Mouse (Mus musculus) heart, postnatal 10 days (tissue): ENCODE data around the gene Gm45799. TPM values are rescaled to one million over a fixed set of nuclear protein-coding genes. Genes with fewer than 3 reads are reported as not detected.

Experiments
- DNase-seq, 2 experiments: peaks; one replicate each; pipeline ENCODE4 v3.0.0; 2021
- intact Hi-C: fragments of 180-260 bp; cut with DNase I; formaldehyde crosslinking; loops from one replicate; pipeline ENCODE4 v1.15.1; 2025
- total RNA-seq, 2 experiments: library from RNA; stranded (reverse); gene quantifications; 2 replicates each; pipeline ENCODE4 v1.2.3; 2021

Gene Gm45799
- total RNA-seq: 1 to 10 TPM; 1.1 to 3.0 TPM

GRCm38 (mm10) chr7:105640233-105640893, at the start of gene Gm45799, which contains the start of gene Arfip2:
Gene Gm45799 (plus strand): TSS chr7:105640552.
Gene Arfip2 (minus strand): TSS chr7:105640416.
- intact Hi-C loops: loop anchor here (2.0 to 5.0 kb wide), 2 partner anchors 86 to 172 kb away; partner anchors contain the start of genes Mrpl17 and Smpd1
- peak; percentile 98 to 99 for DNase-seq

DNA sequence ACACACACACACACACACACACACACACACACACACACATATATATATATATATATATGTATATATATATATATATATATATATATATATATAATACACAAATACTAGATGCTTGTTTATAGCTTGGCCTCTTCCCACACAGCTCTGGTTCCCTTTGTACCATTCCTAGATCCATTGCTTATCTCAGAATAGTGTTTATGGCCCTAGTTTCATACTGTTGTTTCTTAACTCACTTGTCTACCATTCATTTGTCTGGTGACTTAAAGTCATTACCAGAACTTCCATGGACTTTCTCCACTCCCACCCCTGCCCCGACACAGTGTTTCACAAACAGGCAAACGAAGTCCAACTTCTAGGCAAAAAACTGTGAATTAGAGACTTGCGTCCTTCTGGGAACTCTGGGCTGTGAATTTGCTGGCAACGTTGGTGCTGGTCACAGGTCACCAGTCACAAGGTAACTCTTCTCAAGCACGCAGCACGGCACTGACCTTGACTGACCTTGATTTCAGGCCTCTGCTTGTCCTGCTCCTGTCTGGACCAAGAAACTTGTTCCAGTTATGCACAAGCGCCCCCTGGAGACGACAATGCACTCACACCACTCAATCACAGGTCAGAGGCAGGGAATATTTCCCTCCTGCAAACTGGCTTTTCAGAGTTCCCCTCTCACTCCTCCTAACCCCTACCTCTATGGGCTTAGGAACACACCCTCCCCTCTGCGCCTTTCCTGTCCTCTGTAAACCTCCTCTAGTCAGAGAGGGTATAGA, 37.3 kb upstream of the Gm45799 start:
- intact Hi-C loops: loop anchor here (2.0 to 10.0 kb wide), 2 partner anchors 48 to 82 kb away; partner anchors contain the start of gene Smpd1
- DNase-seq: peak; percentile 77 to 87

DNA sequence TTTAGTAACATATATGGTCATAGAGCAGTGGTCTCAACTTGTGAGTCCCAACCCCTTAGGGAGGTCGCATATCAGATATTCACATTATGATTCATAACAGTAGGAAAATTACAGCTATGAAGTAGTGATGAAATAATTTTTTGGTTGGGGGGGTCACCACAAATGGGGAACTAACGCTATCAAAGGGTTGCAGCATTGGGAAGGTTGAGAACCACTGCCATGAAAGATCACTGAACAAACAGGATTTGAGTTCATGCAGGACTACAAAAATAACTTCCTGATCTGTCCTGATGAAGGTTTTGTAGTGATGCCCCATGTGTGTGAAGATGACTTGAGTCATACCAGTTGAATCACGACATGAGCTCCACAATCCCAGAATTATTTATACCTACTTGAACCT, 31.9 kb upstream of the Gm45799 start:
- DNase-seq: no peak
- intact Hi-C loops: loop anchor here (10.0 kb wide), 1 partner anchor 76 kb away; no protein-coding TSS in a partner anchor

GRCm38 (mm10) chr7:105611767-105612166, 28.6 kb upstream of the Gm45799 start:
- no peak for DNase-seq
- intact Hi-C loops: no loop called here

- DNase-seq: no peak
- intact Hi-C loops: no loop called here
Observed at GRCm38 (mm10) chr7:105614400-105614799, 26.0 kb upstream of the Gm45799 start.

DNA sequence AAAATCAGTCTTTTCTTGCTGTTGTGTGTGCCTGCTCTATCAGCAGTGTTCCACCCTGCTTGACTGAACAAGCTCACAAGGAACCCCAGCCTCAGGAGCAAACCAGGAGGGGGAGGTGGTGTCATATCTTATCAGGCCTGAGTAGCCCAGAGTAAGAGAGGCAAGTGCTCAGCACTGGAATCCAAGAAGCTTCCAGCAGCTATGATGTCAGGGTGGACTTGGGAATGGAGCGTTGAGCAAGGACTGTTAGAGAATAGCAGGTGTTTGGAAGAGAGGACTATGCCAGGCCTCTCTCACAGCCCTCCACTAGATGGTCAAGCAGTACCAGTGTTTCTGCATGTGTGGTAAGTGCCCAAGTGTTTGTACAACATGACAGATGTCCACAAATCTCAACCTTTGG, 24.6 kb upstream of the Gm45799 start:
- intact Hi-C loops: no loop called here
- no peak for DNase-seq

- intact Hi-C loops: no loop called here
- DNase-seq: peak; percentile 28 to 38
Observed at GRCm38 (mm10) chr7:105616561-105616960, 23.8 kb upstream of the Gm45799 start.

GRCm38 (mm10) chr7:105617810-105618209, 22.5 kb upstream of the Gm45799 start:
- intact Hi-C loops: no loop called here
- DNase-seq: no peak

DNA sequence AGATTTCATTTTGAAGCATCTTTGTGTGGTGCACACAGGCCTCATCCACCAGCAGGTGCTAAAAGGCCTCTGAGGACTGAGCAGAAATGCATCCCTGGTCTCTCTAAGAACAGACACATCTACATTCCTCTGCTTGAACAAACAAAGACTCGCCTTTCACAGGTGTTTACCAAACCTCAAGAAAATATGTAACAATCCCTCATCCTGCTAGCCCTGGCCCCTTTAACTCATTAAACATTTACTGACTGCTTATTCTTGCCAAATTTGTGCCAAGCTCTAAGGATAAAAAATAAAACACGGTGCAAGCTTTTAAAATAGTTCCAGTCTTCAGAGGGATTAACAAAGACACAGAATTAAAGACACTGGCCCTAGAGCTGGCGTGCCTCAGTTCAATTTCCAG, 20.7 kb upstream of the Gm45799 start:
- intact Hi-C loops: loop anchor here (10.0 kb wide), 1 partner anchor 215 kb away; the partner anchor contains the start of genes Cnga4 and Fam160a2
- no peak for DNase-seq

DNA sequence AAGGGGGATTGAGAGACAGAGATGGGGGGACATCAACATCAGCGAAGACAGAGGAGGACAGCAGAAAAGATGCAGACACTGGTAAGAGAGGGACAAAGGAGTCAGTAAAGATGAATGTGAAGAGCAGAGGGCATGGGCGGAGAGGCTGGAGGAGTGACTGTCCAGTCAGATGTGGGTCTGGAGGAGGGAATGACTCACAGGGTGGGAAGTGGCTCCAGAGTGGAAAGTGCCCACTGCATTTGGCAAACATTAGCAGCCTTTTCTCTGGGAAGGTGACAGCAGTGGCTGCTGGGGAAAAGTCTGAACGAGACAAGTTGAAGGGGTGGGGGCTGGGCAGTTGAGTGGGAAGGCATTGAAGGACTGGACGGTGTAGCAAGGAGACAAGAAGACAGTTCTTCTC, 19.3 kb upstream of the Gm45799 start:
- intact Hi-C loops: loop anchor here (10.0 kb wide), 1 partner anchor 216 kb away; the partner anchor contains the start of genes Cnga4 and Fam160a2
- no peak for DNase-seq

DNA sequence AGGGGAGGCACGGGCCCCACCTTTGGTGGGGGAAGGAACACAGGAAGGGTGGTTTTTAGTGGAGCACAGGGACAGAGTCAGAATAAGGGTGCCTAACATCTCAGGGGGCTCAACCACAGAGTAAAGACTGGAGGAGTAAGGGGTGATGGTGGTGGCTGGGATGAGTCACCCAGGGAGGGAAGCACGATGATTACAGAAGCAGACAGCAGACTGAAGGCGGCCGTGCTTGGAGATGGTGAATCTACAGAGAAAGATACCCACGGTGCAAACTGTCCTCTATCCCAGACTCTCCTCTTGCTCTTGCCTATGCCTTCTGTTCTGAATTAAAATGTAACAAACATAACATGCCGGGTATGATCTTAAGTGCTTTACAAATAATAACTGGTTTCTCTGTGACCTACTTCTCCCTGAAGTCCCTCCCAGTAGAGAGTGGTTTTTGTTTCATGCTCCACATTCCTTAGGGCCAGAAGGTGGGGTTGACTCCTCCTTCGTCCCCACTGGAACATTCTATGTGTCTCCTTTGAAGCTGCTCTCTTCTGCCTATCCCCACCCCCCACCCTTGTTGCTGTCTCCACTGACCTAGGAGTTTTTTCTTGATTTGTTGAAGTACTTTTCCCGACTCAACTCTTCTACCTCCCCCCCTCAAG, 18.6 kb upstream of the Gm45799 start:
- intact Hi-C loops: loop anchor here (10.0 kb wide), 1 partner anchor 217 kb away; the partner anchor contains the start of genes Cnga4 and Fam160a2
- DNase-seq: no peak

DNA sequence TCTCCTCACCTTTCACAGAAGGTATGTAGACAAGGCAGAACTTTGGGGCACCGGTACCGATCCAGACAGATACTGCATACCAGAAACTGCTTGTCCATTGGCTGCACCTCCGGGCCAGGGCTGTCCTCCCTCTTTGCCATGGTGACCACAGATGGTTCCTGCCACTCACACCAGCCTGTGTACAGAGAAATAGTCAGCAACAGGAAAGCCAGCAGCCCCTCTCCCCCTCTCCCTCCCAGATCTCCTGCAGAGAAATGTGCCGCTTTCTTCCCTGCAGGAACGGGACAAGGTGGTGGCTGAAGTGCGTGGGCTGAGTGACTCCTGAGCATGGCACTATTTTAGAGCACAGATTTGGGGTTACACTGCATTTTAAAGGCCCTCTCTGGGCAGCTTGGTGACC, 15.0 kb upstream of the Gm45799 start:
- no peak for DNase-seq
- intact Hi-C loops: loop anchor here (10.0 kb wide), 1 partner anchor 221 kb away; the partner anchor contains the start of genes Cnga4 and Fam160a2

DNA sequence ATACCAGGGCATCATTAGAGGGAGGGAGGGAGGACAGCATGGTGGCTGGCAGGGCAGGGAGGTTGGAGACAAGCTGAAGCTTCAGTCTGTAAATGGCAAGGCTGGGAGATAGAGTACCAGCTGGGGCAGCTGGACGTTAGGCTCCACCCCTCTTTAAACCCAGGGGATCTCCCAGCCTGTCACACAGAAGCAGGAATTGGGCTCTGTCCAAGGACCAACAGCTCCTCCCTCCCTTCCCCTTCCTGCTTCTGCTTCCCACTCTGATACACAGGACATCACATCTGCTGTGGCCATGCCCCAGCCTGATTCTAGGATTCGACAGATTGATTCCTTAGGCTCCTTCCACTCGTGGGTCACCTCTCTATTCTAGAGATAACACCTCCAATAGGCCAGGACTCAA, 11.7 kb upstream of the Gm45799 start:
- intact Hi-C loops: loop anchor here (10.0 kb wide), 1 partner anchor 224 kb away; the partner anchor contains the start of genes Cnga4 and Fam160a2
- DNase-seq: peak; percentile 83 to 87

DNA sequence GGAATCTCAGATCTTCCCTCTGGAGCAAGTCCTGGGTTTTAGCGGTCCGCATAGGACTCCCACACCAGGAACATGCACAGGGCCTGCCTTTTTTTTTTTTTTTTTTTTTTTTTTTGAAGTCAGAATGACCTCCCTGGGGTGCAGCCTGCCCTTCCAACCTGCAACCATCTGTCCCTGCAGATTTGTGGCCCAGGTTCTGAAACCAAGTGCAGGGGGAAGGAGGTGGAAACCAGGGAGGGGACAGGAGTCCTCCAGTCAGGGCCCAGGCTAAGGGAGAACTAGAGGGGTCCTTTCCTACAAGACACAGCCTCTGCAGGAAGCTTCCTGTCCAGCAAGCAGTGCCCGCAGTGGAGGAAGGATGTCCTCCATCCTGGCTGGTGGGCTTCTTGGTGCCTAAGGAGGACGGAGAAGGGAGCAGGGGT, 7.8 kb upstream of the Gm45799 start:
- DNase-seq: peak; percentile 24 to 33
- intact Hi-C loops: no loop called here

- intact Hi-C loops: no loop called here
- peak; percentile 93 for DNase-seq
Observed at GRCm38 (mm10) chr7:105633127-105633800, 7.1 kb upstream of the Gm45799 start, which contains the start of gene Trim3. Gene Trim3 (minus strand): TSS chr7:105633571.

- intact Hi-C loops: no loop called here
- DNase-seq: no peak
Observed at GRCm38 (mm10) chr7:105633801-105634135, 6.6 kb upstream of the Gm45799 start.

- no peak for DNase-seq
- intact Hi-C loops: no loop called here
Observed at GRCm38 (mm10) chr7:105634272-105634920, 6.0 kb upstream of the Gm45799 start.

DNA sequence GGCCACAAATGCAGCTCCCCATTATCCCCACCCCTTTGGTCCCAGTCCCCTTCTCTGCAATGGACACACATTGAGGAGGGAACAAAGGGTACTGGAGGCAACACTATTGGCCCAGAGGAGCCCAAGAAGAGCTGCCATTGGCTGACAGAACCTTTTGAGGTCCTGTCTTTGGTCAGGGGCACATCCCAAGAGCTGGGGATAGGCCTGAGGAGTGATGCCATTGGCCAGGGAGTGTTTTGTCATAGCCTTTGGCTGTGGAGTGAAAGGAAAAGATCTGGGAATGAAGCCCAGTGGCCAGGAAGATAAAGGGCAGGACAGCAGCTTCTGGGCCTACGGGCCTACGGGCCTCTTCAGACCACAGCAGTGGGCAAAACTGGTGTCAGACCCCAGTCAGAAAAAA, 4.6 kb upstream of the Gm45799 start:
- intact Hi-C loops: loop anchor here (5.0 kb wide), 1 partner anchor 102 kb away; the partner anchor contains the start of genes Ilk and Rrp8
- DNase-seq: peak; percentile 30 to 48

DNA sequence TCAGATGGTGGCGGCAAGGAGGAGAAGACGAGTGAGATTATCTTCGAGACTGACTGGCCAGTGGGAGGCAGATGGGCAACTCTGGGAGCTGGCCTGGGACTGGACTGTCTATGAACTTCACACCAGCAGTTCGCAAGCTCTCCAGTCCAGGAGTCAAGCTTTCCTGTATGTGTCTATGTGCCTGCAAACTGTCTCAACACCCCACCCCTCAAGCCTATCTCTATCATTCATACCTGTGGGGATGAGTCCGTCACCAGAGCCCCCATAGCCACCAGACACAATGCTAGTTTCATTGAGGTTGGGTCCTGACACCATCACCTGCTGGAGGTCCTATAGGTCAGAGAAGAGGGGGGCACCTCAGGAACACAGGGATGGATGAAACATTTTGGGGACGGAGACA, 1.6 kb upstream of the Gm45799 start:
- intact Hi-C loops: loop anchor here (5.0 kb wide), 1 partner anchor 99 kb away; the partner anchor contains the start of genes Ilk and Rrp8
- no peak for DNase-seq
